Mouse (Mus musculus) limb, embryonic 10.5 days (tissue): ENCODE data around the gene Gnb2. TPM values are rescaled to one million over a fixed set of nuclear protein-coding genes. Genes with fewer than 3 reads are reported as not detected.
A peak's percentile ranks its signal among the peaks of the same experiment; 100 is the strongest.

ENCODE experiments used
- DNase-seq: peaks from one replicate; pipeline ENCODE4 v3.0.0-alpha.2; 2017; ENCODE audit warnings: low spot score
- H3K27ac ChIP-seq: fragments of 300-500 bp; sonication (generic); 2 replicates; pipeline ENCODE4 v1.5.1; 2016; ENCODE audit warnings: mild to moderate bottlenecking
- H3K27me3 ChIP-seq: fragments of 300-500 bp; sonication (generic); 2 replicates; pipeline ENCODE4 v1.6.1; 2016; ENCODE audit warnings: low read depth, mild to moderate bottlenecking; ENCODE audit not compliant: poor library complexity, severe bottlenecking
- H3K36me3 ChIP-seq: fragments of 300-500 bp; sonication (generic); 2 replicates; pipeline ENCODE4 v1.6.1; 2016; ENCODE audit warnings: mild to moderate bottlenecking, moderate library complexity
- H3K4me1 ChIP-seq: fragments of 300-500 bp; sonication (generic); 2 replicates; pipeline ENCODE4 v1.6.1; 2016
- H3K4me3 ChIP-seq: fragments of 300-500 bp; sonication (generic); 2 replicates; pipeline ENCODE4 v1.5.1; 2016; ENCODE audit warnings: mild to moderate bottlenecking, moderate library complexity
- H3K9me3 ChIP-seq: fragments of 300-500 bp; sonication (generic); replicated peaks from 2 replicates; pipeline ENCODE4 v1.6.1; 2016; ENCODE audit warnings: mild to moderate bottlenecking
- WGBS: fragments of 180-500 bp; shearing (Covaris S2); methylation state at CpG from one replicate; pipeline ENCODE4 v1.1.7; 2016; 5-methylcytosine and 5-hydroxymethylcytosine counted together
- polyA plus RNA-seq: library from polyadenylated mRNA; unstranded; fragments of >200 nt; fragmentation: Nextera tagmentation; extraction: Ambion mirVana; gene quantifications from 2 replicates; pipeline ENCODE4 v1.2.1, GENCODE M21; 2016

The Gnb2 gene
- polyA plus RNA-seq, 1 experiment from 2014 or later, result 295 TPM

DNA sequence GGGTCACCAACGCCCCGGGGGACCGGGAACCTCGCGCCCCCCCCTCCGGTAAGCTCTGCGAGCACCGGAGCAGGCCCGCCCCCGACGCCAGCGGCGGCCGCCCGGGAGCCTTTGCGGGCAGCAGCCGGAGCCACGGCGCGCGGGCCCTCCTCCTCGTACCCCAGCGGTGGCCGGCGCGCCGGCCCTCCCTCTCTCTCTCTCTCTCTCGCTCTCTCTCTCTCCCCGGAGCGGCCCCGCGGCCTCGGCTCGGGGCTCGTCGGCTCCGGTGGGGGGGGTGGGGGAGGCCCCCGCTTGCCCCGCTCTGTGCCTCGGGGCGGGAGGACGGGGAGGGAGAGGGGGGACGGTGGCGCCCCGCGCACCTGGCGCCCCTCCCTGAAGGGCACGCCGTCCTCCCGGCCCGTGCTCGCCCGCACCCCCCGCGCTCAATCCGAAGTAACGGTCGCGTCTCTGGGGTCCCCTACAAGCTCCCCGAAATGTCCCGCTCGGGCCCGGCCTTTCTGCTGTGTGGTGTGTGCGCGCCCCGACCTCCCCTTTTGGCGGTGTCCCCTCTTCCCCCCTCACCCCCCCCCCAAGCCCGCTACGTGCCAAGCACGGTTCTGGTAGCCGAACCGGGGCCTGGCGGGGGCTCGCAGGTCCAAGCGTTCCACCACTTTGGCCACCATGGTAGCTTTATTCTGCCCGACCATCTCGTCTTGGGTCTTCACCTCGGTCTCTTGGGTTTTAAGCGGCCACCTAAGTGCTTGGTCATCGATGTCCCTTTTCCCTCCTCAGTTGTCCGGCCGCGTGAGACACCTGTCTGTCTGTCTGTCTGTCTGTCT lies 22.5 kb downstream of the Gnb2 start:
- WGBS, result 1% methylated on average over 46 of the region's 83 CpGs
- Histone ChIP-seq H3K27ac (peak overlapping the region; percentile 99), H3K4me3 (peak overlapping the region; percentile 100), H3K4me1 (peaks cover 38% of the 10 kb centered on the region), H3K27me3 (no peaks in the 10 kb centered on the region), H3K9me3 (no peaks in the 10 kb centered on the region), H3K36me3 (peaks cover 33% of the 10 kb centered on the region)
- DNase-seq, result peak; percentile 56

DNA sequence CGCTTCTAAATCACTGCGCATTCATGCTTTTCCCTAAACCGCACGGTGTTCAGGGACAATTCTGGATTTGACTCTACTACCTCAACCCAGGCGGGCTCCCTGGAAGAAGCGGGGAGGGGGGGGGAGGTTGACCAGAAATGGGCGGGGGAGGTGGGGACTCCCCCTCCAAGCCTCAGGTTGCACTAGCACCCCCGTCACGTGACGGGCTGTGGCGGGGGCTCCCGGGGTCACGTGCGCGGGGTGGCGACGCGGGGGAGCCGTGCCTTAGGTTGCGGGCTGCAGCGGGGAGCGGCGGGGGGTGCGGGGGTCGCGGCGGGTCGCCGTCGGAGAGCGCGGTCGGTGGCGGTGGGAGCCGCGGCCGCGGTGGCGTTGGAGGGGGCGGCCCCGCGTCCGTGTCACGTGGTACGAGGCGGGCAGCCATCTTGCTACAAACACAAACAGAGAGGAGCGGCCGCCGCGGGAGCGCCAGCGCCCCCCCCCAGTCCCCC lies 23.3 kb downstream of the Gnb2 start:
- Histone ChIP-seq H3K36me3 (peaks cover 30% of the 10 kb centered on the region), H3K4me1 (peaks cover 38% of the 10 kb centered on the region), H3K4me3 (peak overlapping the region; percentile 100), H3K9me3 (no peaks in the 10 kb centered on the region), H3K27ac (peak overlapping the region; percentile 99), H3K27me3 (no peaks in the 10 kb centered on the region)
- 2% methylated on average over 37 of the region's 52 CpGs for WGBS
- DNase-seq, result peak; percentile 88

DNA sequence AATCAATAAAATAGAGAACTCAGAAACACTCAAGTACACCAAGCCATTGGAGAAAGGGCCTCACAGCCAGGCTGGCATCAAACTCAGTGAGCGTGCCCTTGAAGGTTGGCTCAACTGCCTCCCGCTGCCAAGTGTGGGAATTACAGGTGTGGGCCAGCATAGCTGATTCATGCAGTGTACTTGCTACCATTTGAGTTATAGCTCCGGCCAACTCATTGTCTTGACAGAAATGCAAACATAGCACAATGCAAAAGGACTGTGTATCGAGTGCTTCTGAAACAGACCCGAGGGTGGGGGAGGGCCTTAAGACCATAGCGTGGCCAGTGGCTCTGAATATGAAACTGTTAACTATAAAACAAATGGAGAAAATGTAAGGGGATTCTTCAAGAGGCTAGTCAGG lies 29.3 kb downstream of the Gnb2 start:
- Histone ChIP-seq H3K4me3 (no peak overlapping the region), H3K9me3 (no peaks in the 10 kb centered on the region), H3K27me3 (no peaks in the 10 kb centered on the region), H3K4me1 (peaks cover 17% of the 10 kb centered on the region), H3K27ac (no peak overlapping the region), H3K36me3 (peaks cover 15% of the 10 kb centered on the region)
- 85% methylated on average over 6 of the region's 6 CpGs for WGBS
- no peak for DNase-seq

DNA sequence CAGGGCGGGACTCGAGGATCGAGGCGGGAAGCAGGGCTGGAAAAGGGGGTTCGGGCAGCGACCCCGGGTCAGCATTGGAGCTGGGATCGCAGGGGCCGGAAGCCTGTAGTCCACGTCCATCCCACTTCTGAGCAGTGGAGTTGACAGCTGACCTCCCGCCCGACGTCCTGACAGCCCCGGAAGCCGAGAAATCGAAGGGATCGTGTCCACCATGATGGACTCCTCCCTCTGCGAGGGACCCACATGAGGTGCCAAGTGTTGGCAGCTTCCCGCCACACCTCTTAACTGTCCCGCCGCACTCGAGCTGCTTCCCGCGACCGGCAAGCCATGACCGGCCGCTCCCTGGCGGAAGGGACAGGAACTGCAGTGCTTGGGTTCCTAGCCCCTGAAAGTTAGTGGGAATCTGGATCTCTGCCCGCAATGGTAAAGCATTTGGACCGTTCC lies 30.6 kb downstream of the Gnb2 start:
- Histone ChIP-seq H3K36me3 (peaks cover 15% of the 10 kb centered on the region), H3K27ac (peak overlapping the region; percentile 95), H3K4me1 (peaks cover 17% of the 10 kb centered on the region), H3K9me3 (no peaks in the 10 kb centered on the region), H3K27me3 (no peaks in the 10 kb centered on the region), H3K4me3 (peak overlapping the region; percentile 75)
- WGBS, result under 1% methylated on average over 29 of the region's 30 CpGs
- peak; percentile 92 for DNase-seq

DNA sequence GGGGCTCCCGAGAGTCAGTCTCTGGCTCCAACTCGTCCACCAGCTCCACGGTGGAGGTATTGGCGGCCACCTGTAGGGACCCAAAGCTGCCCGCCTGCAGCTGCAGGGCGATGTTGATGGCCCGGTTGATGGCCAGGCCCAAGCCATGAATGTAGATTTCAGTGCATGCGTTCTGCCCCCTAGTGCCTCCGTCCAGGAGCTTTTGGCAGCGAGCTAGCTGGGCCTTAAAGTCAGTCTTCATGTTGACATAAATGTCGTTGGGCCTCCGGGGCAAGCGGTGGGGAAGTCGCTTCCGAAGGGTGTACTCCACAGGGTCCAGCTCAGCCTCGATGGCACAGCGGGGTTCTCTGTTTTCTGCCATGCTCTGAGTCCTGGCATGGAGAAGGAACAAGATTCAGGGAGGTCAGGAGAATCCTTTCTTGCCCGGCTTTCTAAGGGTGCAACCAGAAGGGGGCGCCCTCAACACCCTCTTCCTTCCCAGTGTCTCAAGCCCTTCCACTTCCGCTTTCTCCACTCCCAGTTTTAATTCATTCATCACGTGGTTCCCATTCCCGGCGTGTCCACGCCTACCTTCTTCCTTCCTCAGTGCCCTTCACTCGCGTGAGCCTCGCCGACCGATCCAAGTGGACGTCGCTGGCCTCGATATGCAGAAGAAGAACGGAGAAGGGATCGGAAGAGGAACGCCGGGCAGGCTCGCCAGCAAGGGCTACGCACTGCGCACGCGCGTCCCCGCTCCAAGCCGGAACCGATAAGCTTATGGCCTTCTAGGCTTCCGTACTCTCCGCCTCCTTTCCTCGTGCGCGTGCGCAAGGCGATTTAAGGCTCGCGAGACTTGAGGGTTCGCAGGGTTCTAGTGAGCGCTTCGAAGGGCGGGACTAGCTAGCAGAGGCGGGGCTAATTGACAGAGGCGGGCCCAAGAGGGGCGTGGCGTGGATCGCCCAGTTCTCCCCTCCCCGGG lies 31.3 kb downstream of the Gnb2 start, which contains the start of gene Pop7:
TSS of gene Pop7 (minus strand) at position 810 of the 958 bp plus-strand sequence.
- Histone ChIP-seq H3K36me3 (peaks cover 15% of the 10 kb centered on the region), H3K27ac (peak within 1 kb of the TSS; percentile 95), H3K4me3 (peak within 1 kb of the TSS; percentile 75), H3K4me1 (peaks cover 17% of the 10 kb centered on the region), H3K9me3 (no peaks in the 10 kb centered on the region), H3K27me3 (no peaks in the 10 kb centered on the region)
- peak; percentile 99 for DNase-seq
- WGBS, result 3% methylated on average over 64 of the region's 64 CpGs

DNA sequence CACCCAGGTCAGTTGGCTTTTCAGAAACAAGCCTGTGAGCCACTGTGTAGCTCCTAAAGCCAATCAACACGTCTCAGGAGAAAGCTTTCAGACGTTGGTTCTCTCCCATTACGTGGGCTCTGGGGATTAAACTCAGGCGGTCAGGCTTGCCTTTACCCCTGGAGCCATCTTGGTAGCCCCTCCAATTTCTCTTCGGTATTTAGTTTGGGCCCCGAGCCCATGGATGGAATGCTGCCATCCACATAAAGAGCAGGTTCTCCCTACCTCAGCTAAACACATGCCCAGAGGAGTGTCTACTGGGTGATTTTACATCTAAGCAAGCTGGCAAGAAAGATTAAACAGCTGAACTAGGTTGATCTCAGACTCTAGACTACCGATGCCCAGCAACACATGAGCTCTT lies 33.1 kb downstream of the Gnb2 start:
- no peak overlapping the region for H3K27ac ChIP-seq
- H3K36me3 ChIP-seq, result peaks cover 15% of the 10 kb centered on the region
- no peak overlapping the region for H3K4me3 ChIP-seq
- no peaks in the 10 kb centered on the region for H3K27me3 ChIP-seq
- H3K4me1 ChIP-seq, result peaks cover 17% of the 10 kb centered on the region
- H3K9me3 ChIP-seq, result no peaks in the 10 kb centered on the region
- WGBS, result 93% methylated on average over 7 of the region's 7 CpGs
- DNase-seq, result no peak

DNA sequence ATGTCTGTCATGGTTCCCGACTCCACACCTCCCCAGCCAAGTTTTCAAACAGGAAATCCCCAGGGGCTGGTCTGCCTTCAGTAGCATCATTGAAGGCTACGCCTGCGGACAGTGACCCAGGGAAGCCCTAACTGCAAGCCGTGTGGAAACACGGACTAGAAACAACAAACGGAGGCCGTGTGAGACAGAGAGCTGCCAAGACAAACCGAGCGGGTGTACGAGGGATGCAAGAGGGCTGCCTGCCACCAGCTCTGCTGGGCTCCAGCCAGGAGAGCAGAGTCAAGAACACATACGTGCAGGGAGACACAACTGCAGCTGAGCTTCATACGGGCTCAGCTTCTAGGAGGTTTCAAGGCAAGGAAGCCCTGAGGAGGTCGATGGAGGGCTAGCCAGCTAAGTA lies 39.5 kb downstream of the Gnb2 start:
- no peaks in the 10 kb centered on the region for H3K9me3 ChIP-seq
- 86% methylated on average over 13 of the region's 13 CpGs for WGBS
- no peak overlapping the region for H3K27ac ChIP-seq
- no peaks in the 10 kb centered on the region for H3K36me3 ChIP-seq
- H3K4me1 ChIP-seq, result no peaks in the 10 kb centered on the region; the same call in 1 of the 2 replicates
- DNase-seq, result no peak
- no peaks in the 10 kb centered on the region for H3K27me3 ChIP-seq
- no peak overlapping the region for H3K4me3 ChIP-seq

DNA sequence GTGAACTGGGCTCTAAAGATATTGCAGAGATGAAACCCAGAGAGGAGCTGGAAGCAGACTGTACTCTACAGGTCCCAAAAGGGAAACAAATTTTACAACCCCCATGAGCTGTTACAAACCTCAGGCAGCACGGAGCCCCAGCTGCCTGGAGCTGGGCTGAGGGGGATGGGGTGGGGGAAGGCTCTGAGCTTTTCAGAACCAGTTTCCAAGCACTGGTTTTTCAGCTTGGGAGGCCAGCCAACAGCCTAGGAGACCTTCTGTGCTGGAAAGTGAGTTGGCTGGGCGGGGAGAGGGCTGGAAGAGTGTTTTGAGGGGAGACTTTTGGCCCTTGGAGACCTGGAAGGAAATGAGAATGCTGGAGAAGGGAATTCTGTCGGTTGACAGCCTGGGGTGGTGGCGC lies 41.8 kb downstream of the Gnb2 start:
- 61% methylated on average over 4 of the region's 4 CpGs for WGBS
- H3K9me3 ChIP-seq, result no peaks in the 10 kb centered on the region
- H3K27me3 ChIP-seq, result 0 out of 2 replicates have a peak, but pooled peaks cover 2% of the 10 kb centered on the region
- no peaks in the 10 kb centered on the region; the same call in 1 of the 2 replicates for H3K4me1 ChIP-seq
- H3K27ac ChIP-seq, result no peak overlapping the region
- no peak for DNase-seq
- no peak overlapping the region for H3K4me3 ChIP-seq
- no peaks in the 10 kb centered on the region for H3K36me3 ChIP-seq

DNA sequence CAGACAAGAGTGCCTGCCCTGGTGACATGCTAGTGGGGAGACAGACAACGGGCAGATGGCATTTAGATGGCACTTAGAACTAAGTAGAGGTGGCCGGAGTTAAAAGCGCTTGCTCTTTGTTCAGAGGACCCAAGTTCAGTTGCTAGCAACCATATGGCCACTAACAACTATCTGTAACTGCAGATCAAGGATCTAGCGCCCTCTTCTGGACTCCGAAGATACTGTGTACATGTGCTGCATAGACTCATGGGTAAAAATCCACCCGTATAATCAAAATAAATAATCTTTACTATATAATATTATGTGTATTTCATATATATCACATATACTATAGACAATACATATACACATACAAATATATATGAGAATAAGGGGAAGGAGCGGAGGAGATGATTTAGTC lies 45.7 kb downstream of the Gnb2 start:
- no peaks in the 10 kb centered on the region for H3K36me3 ChIP-seq
- no peaks in the 10 kb centered on the region for H3K9me3 ChIP-seq
- no peak for DNase-seq
- H3K27ac ChIP-seq, result no peak overlapping the region
- 83% methylated on average over 7 of the region's 7 CpGs for WGBS
- H3K27me3 ChIP-seq, result peaks cover 26% of the 10 kb centered on the region
- H3K4me1 ChIP-seq, result peaks cover 17% of the 10 kb centered on the region
- H3K4me3 ChIP-seq, result no peak overlapping the region

DNA sequence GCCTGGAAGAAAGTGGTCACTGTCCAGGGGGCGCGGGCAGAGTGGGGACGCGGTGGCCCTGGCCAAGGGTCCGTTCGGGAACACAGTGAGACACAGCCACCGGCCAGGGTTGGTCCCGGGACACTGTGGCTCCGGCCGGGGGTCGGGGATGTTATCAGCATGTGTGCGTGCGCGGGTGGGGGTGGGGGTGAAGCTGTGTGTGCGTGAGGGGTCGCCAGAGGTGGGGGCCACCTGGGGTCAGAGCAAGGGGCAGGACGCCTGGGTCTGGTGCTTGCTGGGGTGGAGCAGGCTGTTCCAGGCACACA lies 47.5 kb downstream of the Gnb2 start:
- DNase-seq, result peak; percentile 53
- 2% methylated on average over 17 of the region's 17 CpGs for WGBS
- Histone ChIP-seq H3K27me3 (peaks cover 26% of the 10 kb centered on the region), H3K4me1 (peaks cover 30% of the 10 kb centered on the region), H3K9me3 (no peaks in the 10 kb centered on the region), H3K27ac (peak overlapping the region; percentile 76), H3K36me3 (no peaks in the 10 kb centered on the region), H3K4me3 (peak overlapping the region; percentile 57)

DNA sequence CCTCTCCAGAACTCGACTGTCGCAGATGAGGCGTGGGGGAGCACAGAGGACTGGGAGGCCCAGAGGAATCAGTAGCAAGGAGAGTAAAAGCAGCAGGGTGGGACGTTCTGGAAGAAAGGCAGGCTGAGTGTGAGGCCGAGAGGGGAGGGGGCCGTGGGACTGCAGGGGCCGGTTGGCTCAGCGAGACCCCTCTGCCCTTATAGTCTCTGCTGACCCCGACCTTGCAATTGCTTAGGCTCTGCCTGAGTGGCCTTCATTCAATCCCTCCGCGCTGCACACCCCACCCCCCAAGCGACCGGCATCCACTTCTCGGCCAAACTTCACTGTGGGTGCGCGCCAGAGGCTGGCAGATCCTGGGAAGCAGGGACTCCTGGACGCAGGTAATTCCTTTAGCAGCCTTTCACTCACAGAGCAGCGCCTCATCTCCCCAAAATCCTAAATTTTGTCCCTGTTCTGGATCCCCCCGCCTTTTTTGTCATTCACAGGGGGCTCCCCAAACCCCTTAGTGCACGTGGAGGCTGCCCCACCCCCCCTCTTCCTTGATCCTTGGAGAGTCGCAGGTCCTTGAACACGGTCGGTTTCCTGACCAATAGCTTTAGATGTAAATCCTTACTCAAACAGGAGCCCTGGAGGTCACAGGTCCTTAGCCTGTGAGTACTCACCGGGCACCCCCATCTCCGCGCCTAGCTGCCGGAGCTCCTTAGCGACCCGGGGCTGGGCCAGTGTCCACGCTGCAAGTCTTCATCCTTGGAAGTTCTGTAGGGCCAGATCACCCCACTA lies 48.0 kb downstream of the Gnb2 start:
- Histone ChIP-seq H3K27me3 (peaks cover 26% of the 10 kb centered on the region), H3K4me1 (peaks cover 30% of the 10 kb centered on the region), H3K27ac (peak overlapping the region; percentile 76), H3K4me3 (peak overlapping the region; percentile 57), H3K36me3 (no peaks in the 10 kb centered on the region), H3K9me3 (no peaks in the 10 kb centered on the region)
- 8% methylated on average over 30 of the region's 30 CpGs for WGBS
- DNase-seq, result peak; percentile 46

DNA sequence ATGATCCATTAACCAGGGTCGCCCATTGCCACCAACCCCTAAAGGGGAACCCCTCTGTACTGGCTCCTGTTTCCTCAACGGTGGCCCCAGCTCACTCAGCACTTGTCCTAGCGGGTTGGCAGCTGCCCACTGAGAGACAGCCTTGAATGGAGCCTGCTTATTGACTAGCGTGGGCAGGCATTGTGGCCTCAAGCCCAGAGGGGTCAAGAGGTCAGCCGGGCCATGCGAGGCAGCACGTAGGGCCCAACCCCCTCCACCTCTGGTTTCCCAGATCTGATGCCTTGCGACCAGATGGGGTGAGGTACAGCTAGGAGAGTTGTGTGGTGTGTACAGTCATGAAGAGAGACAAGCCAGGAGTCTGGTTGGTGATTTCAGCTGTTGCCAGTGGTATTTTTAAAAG lies 51.4 kb downstream of the Gnb2 start:
- H3K27ac ChIP-seq, result peak overlapping the region; percentile 58
- no peaks in the 10 kb centered on the region for H3K9me3 ChIP-seq
- peaks cover 30% of the 10 kb centered on the region for H3K4me1 ChIP-seq
- WGBS, result 30% methylated on average over 8 of the region's 8 CpGs
- H3K4me3 ChIP-seq, result no peak overlapping the region
- H3K27me3 ChIP-seq, result peaks cover 26% of the 10 kb centered on the region
- no peaks in the 10 kb centered on the region for H3K36me3 ChIP-seq
- no peak for DNase-seq
